Mouse (Mus musculus) heart, embryonic 11.5 days (tissue): ENCODE measurements around the gene Hoxa7. TPM values are rescaled to one million over a fixed set of nuclear protein-coding genes. Genes with fewer than 3 reads are reported as not detected.

Experiments used
- ATAC-seq: fragments of 200-750 bp; cut with Nextera tagmentation; replicated peaks from 2 replicates; pipeline ENCODE4 v1.8.0; 2017; ENCODE audit warnings: moderate library complexity; ENCODE audit not compliant: insufficient number of reproducible peaks, low FRiP score, low TSS enrichment
- H3K27ac ChIP-seq: fragments of 300-500 bp; sonication (generic); 2 replicates; pipeline ENCODE4 v1.5.1; 2014; ENCODE audit warnings: mild to moderate bottlenecking, low read depth, low read length
- H3K27me3 ChIP-seq: fragments of 300-500 bp; sonication (generic); 2 replicates; pipeline ENCODE4 v1.6.1; 2014; ENCODE audit warnings: mild to moderate bottlenecking, low read length, mixed read lengths; ENCODE audit not compliant: control insufficient read depth, insufficient read depth
- H3K36me3 ChIP-seq: fragments of 300-500 bp; sonication (generic); 2 replicates; pipeline ENCODE4 v1.6.1; 2014; ENCODE audit warnings: mild to moderate bottlenecking, low read length, moderate library complexity, mixed read lengths; ENCODE audit not compliant: control insufficient read depth, insufficient read depth
- H3K4me1 ChIP-seq: fragments of 300-500 bp; sonication (generic); 2 replicates; pipeline ENCODE4 v1.6.1; 2014; ENCODE audit warnings: low read length; ENCODE audit not compliant: control insufficient read depth, insufficient read depth
- H3K4me2 ChIP-seq: fragments of 300-500 bp; sonication (generic); 2 replicates; pipeline ENCODE4 v1.6.1; 2014; ENCODE audit warnings: mild to moderate bottlenecking, moderate library complexity
- H3K4me3 ChIP-seq: fragments of 300-500 bp; sonication (generic); 2 replicates; pipeline ENCODE4 v1.5.1; 2014; ENCODE audit warnings: low read depth, low read length
- H3K9ac ChIP-seq: fragments of 300-500 bp; sonication (generic); 2 replicates; pipeline ENCODE4 v1.6.1; 2014; ENCODE audit warnings: mild to moderate bottlenecking, low read depth, low read length, moderate library complexity
- H3K9me3 ChIP-seq: fragments of 300-500 bp; sonication (generic); replicated peaks from 2 replicates; pipeline ENCODE4 v1.6.1; 2016; ENCODE audit warnings: low read length; ENCODE audit not compliant: control insufficient read depth
- WGBS: fragments of 180-500 bp; shearing (Covaris S2); extraction: QIAGEN DNeasy Blood & Tissue Kit; methylation state at CpG from one replicate; pipeline ENCODE4 v1.1.7; 2014; ENCODE audit not compliant: insufficient replicate concordance; 5-methylcytosine and 5-hydroxymethylcytosine counted together
- polyA plus RNA-seq: library from polyadenylated mRNA; unstranded; fragments of >200 nt; fragmentation: Nextera tagmentation; extraction: Ambion mirVana; gene quantifications from 2 replicates; pipeline ENCODE4 v1.2.1, GENCODE M21; 2014

The Hoxa7 gene
- polyA plus RNA-seq, 1 experiment from 2014 or later, result 0.49 TPM

- peaks cover 10% of the 10 kb centered on the region; the same call in 1 of the 2 replicates for H3K4me1 ChIP-seq
- 0 out of 2 replicates have a peak overlapping the region, but pooled peaks have one; percentile 46 for H3K27ac ChIP-seq
- no peak overlapping the region for H3K4me3 ChIP-seq
- no peaks in the 10 kb centered on the region for H3K9me3 ChIP-seq
- H3K27me3 ChIP-seq, result peaks cover 91% of the 10 kb centered on the region
- H3K36me3 ChIP-seq, result no peaks in the 10 kb centered on the region
- peak overlapping the region; percentile 42; the same call in 1 of the 2 replicates for H3K4me2 ChIP-seq
- ATAC-seq, result no peak
- peak overlapping the region; percentile 56; the same call in 1 of the 2 replicates for H3K9ac ChIP-seq
- 10% methylated on average over 5 of the region's 5 CpGs for WGBS
Measured at GRCm38 (mm10) chr6:52170898-52171223, 50.8 kb downstream of the Hoxa7 start.

- H3K36me3 ChIP-seq, result no peaks in the 10 kb centered on the region
- 3% methylated on average over 40 of the region's 40 CpGs for WGBS
- 0 out of 2 replicates have a peak overlapping the region, but pooled peaks have one; percentile 5 for H3K4me3 ChIP-seq
- peaks cover 10% of the 10 kb centered on the region; the same call in 1 of the 2 replicates for H3K4me1 ChIP-seq
- peak overlapping the region; percentile 42 for H3K4me2 ChIP-seq
- no peaks in the 10 kb centered on the region for H3K9me3 ChIP-seq
- ATAC-seq, result no peak
- H3K27ac ChIP-seq, result peak overlapping the region; percentile 46; the same call in 1 of the 2 replicates
- H3K9ac ChIP-seq, result peak overlapping the region; percentile 56; the same call in 1 of the 2 replicates
- peaks cover 90% of the 10 kb centered on the region for H3K27me3 ChIP-seq
Measured at GRCm38 (mm10) chr6:52170166-52170897, 51.3 kb downstream of the Hoxa7 start.

- Histone ChIP-seq H3K4me1 (peaks cover 10% of the 10 kb centered on the region; the same call in 1 of the 2 replicates), H3K27ac (peak overlapping the region; percentile 46; the same call in 1 of the 2 replicates), H3K9me3 (no peaks in the 10 kb centered on the region), H3K27me3 (peaks cover 90% of the 10 kb centered on the region), H3K4me2 (peak overlapping the region; percentile 42), H3K4me3 (0 out of 2 replicates have a peak overlapping the region, but pooled peaks have one; percentile 5), H3K9ac (no peak overlapping the region; the same call in 1 of the 2 replicates), H3K36me3 (no peaks in the 10 kb centered on the region)
- 13% methylated on average over 16 of the region's 16 CpGs for WGBS
- no peak for ATAC-seq
Measured at GRCm38 (mm10) chr6:52169499-52170165, 52.0 kb downstream of the Hoxa7 start.

- no peaks in the 10 kb centered on the region for H3K9me3 ChIP-seq
- peaks cover 10% of the 10 kb centered on the region for H3K4me1 ChIP-seq
- 0 out of 2 replicates have a peak overlapping the region, but pooled peaks have one; percentile 12 for H3K27ac ChIP-seq
- peak overlapping the region; percentile 47; the same call in 1 of the 2 replicates for H3K9ac ChIP-seq
- peaks cover 93% of the 10 kb centered on the region for H3K27me3 ChIP-seq
- H3K36me3 ChIP-seq, result no peaks in the 10 kb centered on the region
- peak overlapping the region; percentile 13 for H3K4me3 ChIP-seq
- 3% methylated on average over 42 of the region's 42 CpGs for WGBS
- ATAC-seq, result no peak
- peak overlapping the region; percentile 46 for H3K4me2 ChIP-seq
Measured at GRCm38 (mm10) chr6:52168191-52169055, 53.2 kb downstream of the Hoxa7 start.

- Histone ChIP-seq H3K9me3 (no peaks in the 10 kb centered on the region), H3K9ac (no peak overlapping the region), H3K27me3 (peaks cover 93% of the 10 kb centered on the region), H3K36me3 (no peaks in the 10 kb centered on the region), H3K4me2 (peak overlapping the region; percentile 46), H3K4me3 (peak overlapping the region; percentile 15; the same call in 1 of the 2 replicates), H3K27ac (0 out of 2 replicates have a peak overlapping the region, but pooled peaks have one; percentile 22), H3K4me1 (peaks cover 10% of the 10 kb centered on the region)
- no peak for ATAC-seq
- WGBS, result 9% methylated on average over 14 of the region's 14 CpGs
Measured at GRCm38 (mm10) chr6:52167736-52168161, 53.9 kb downstream of the Hoxa7 start.

- H3K36me3 ChIP-seq, result no peaks in the 10 kb centered on the region
- no peak overlapping the region for H3K4me3 ChIP-seq
- ATAC-seq, result no peak
- no peaks in the 10 kb centered on the region for H3K9me3 ChIP-seq
- H3K27ac ChIP-seq, result peak overlapping the region; percentile 55; the same call in 1 of the 2 replicates
- H3K9ac ChIP-seq, result no peak overlapping the region
- peak overlapping the region; percentile 46 for H3K4me2 ChIP-seq
- peaks cover 10% of the 10 kb centered on the region for H3K4me1 ChIP-seq
- H3K27me3 ChIP-seq, result peaks cover 91% of the 10 kb centered on the region
- 18% methylated on average over 1 of the region's 1 CpGs for WGBS
Measured at GRCm38 (mm10) chr6:52167176-52167575, 54.5 kb downstream of the Hoxa7 start.

GRCm38 (mm10) chr6:52166431-52167077, 55.1 kb downstream of the Hoxa7 start:
- peaks cover 90% of the 10 kb centered on the region for H3K27me3 ChIP-seq
- H3K9ac ChIP-seq, result no peak overlapping the region
- H3K9me3 ChIP-seq, result no peaks in the 10 kb centered on the region
- no peak overlapping the region for H3K4me3 ChIP-seq
- no peaks in the 10 kb centered on the region for H3K36me3 ChIP-seq
- H3K27ac ChIP-seq, result peak overlapping the region; percentile 55; the same call in 1 of the 2 replicates
- H3K4me1 ChIP-seq, result peaks cover 10% of the 10 kb centered on the region
- 6% methylated on average over 4 of the region's 4 CpGs for WGBS
- peak overlapping the region; percentile 22 for H3K4me2 ChIP-seq
- no peak for ATAC-seq
